Mouse (Mus musculus): ENCODE data around the gene Klhl29.

DNA sequence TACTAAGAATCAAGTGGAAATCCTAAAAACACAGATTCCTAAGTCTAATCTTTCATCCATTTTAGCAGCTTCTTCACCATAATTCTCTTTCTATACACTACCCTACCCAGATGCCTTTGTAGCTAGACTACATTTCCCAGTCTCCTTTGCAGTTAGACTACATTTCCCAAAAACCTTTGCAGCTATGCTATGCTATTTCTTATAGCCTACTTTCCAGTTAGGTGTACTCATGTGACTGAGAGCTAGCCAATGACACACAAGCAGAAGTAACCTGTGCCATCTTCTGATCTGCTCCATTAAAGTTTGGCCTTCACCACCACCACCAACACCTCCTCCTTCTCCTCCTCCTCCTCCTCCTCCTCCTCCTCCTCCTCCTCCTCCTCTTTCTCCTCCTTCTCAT is 11.2 kb upstream of the Klhl29 start:
- TF ChIP-seq CTCF (IDR thresholded peaks at IDR 0.05; ENCODE audit: borderline replicate concordance, insufficient read depth, low read length) (no peak), POLR2A (IDR thresholded peaks at IDR 0.05; ENCODE audit: low read depth, low read length) (no peak)
